Mouse (Mus musculus): ENCODE data around the gene Hltf.

GRCm38 (mm10) chr3:20076145-20077053, 18.8 kb downstream of the Hltf start:
- TF ChIP-seq CTCF (IDR thresholded peaks at IDR 0.05; ENCODE audit: low read depth, low read length) (no peak), POLR2A (IDR thresholded peaks at IDR 0.05; ENCODE audit: extremely low read depth, insufficient read depth, low read length) (no peak)
